Mouse (Mus musculus) kidney, postnatal 36 days (tissue): ENCODE measurements around the gene Spop.

Experiments used
- DNase-seq, 2 experiments: peaks; one replicate each; pipeline ENCODE4 v3.0.0; 2021 to 2022; ENCODE audit warnings: mixed read lengths in 2 of 2

Spop gene

DNA sequence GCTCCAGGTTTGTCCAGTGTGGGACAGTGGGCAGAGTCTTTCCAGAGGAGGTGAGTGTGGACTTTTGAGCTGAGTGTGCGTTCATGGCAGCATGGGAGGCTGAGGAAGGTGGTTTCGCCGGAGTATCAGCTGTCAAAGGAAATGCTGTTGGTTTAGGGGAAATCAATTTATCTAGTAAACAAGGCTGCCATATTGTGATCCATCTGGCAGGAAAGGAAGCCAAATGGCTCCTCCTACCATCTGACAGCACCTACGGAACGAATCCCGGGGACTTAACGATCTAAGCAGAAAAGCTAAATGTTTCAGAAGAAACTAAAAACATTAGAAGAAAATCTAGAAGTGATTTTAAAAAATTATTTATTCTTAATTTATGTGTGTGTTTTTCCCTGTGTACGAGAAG is 113.4 kb downstream of the Spop start:
- DNase-seq = no peak

DNA sequence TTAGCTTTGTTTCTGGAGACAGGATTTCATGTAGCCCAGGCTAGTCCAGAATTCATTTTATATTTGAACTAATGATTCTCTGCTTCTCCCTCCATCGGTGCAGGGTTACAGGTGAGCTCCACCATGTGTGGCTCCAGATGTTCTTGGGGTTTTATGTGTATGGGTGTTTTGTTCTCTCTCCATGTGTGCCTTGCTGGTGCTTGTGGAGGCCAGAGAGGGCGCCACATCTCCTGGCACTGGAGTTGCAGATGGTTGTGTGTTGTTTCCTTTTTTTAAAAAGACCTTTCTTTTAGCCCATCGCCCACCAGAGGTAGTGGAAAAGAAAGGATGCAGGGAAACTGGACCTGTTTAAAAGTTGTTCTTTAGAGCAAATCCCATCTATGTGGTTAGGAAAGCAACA is 114.4 kb downstream of the Spop start:
- no peak for DNase-seq

DNA sequence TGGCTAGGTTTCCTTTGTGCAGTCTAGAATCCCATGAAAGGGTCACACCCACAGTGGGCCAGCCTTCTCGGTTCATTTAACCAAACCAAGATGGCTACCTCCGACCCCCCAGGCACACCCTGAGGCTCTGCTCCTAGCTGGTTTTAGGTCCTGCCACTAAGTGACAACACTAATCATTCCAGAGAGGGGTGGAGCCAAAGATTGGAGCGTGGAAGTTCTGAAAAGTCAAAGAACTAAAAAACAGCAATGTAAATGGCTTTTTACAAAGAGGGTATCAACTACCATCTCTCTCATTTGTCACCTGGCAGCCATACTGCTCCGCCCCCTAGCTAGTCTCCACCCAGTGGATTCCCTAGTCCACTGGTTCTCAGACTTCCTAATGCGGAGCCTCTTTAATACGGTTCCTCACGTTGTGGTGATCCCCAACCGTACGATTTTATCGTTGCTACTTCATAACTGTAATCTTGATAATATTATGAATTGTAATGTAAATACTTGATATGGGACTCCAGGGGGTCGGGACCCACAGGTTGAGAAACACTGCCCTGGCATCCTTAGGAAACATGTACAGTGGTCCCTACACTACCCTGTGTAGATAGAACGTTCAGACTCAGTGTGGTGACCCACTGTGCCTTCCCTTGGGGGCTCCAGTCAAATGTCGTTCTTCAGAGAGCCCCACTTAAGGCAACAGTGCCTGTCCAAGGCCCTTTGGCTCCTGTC is 118.6 kb downstream of the Spop start:
- DNase-seq = no peak

DNA sequence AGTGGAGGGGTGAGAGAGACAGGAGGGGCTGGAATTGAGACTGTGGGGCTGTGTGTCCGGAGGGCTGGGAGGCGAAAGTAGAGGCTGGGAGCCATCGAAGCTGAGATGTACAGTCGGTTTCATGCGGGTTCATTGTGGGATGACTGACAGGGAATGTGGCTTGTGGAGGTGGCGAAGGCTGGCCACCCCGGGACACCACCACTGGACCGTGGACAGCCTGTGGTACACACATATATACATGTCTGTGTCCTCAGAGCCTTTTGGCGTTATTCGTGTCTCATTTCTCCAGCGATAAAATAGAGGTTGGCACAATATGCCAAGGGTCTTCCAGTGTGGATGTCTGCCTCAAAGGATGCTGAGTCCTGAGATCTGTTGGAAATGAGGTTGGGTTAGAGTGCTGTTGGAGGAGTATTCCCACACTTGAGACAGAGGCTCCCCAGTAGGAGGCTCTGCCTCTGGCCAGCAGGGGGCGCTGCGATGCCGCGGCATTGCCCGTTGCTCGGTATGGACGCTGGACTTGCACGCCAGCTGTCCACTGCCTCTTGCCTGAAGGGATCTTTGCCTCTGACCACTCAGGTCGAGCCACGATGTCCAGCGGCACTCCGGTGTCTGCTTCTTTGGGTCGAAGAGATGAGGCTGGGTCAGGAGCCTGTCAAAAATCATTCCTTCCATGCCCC is 119.7 kb downstream of the Spop start:
- DNase-seq = peak; percentile 82 to 95

DNA sequence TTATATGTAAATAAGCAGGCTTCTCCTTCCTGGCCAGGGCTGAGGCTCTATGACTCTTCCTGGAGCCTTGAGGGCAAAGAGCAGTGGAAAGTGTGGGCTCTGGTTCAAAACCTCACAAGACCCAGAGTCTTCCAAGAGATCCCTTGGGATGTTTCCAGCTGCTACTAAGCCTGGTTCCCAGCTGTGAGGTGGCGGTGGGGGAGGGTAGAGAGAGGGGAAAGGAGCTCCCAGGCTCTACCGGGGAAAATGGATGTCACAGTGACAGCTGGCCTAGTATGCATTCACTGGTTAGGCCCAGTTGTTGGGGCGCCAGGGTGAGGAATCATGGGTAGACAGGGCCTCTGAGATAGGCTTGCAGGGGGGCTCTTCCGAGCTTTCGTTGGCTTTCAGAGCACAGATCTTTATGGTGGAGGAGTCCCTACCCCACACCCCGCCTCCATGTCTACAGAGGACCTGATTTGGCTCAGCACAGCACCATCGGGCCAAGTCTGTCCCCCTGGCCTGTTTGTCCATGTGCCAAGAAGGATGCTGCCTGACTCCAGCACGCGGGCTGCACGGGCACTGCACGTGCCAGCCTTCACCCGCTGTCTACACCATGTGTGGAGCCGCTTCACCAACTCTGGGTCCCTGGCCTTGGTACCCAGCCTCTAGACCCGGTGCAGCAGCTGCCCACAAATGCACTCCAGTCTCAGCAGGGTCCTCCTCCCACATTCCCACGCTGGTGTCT is 124.7 kb downstream of the Spop start:
- DNase-seq = peak; percentile 60 to 69

DNA sequence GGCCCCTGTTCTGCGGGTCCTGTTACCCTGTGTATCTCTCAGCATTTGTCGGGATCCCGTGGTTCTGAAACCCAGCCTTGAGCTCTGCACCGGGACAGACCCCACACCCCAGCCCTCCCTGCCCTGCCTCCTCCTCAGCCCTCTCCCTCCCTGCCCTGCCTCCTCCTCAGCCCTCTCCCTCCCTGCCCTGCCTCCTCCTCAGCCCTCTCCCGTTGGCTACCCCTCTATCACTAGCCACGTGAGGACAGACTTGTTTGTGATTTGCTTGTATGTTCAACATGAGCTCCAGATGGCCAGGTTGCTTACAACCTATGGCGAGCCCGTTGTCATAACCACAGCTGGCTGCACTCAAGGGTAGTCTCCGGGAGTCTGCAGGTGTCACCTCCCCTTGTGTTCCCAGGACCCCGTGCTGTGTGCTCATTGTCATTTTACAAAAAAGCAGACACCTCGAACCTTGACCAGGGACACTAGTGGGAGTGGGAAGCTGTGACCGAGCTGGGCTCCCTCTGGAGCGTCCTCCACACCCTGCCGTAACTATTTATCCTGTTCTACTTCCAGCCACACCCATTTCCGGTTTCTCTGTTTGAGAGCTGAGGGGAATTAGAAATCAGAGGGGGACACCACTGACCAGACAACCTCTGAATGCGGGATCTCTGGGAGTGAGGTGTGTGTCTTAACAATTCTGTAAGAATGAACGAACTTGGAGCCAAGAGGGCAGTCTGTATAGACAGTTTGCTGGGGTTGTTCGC is 126.9 kb downstream of the Spop start:
- DNase-seq = no peak
